8 mouse cellular contexts compared by ENCODE assay signal in genomic region chr10:41682546-41683393, GRCm38 (mm10). TPM values are rescaled to one million over a fixed set of nuclear protein-coding genes. Genes with fewer than 3 reads are reported as not detected.
A peak's percentile ranks its signal among the peaks of the same experiment; 100 is the strongest.
DNase-seq lines count a peak whose midpoint lies in the region; ATAC-seq lines count a peak whose summit lies in the region.

No protein-coding gene starts in this region.

- DNase-seq in 3T3-L1 (ENCODE audit: low read depth, low spot score), result peak; percentile 94
- DNase-seq in adrenal gland, adult 2 months, result peak; percentile 81
- DNase-seq in embryo, embryonic 11 days, result peak; percentile 79
- DNase-seq in gastrocnemius, postnatal 4 days (ENCODE audit: low spot score in 2 of 2), result peak; percentile 67 to 80
- peak; percentile 93 for DNase-seq in kidney, adult 9 months
- DNase-seq in natural killer cell, adult 2 months (ENCODE audit: low spot score in 2 of 2), result peak; percentile 77 to 86

- WGBS in limb, embryonic 15.5 days, result 42% methylated on average over 16 of the region's 16 CpGs
- WGBS in stomach, embryonic 15.5 days, result 29% methylated on average over 16 of the region's 16 CpGs

- ATAC-seq in limb, embryonic 15.5 days (ENCODE audit: insufficient number of reproducible peaks, low FRiP score, low TSS enrichment, low read depth), result peak; percentile 52; the same call in 1 of the 2 replicates
- 0 out of 2 replicates have a peak, but pooled peaks have one; percentile 45 for ATAC-seq in stomach, embryonic 15.5 days (ENCODE audit: insufficient read depth, low FRiP score, low read depth)

- no peaks in the 10 kb centered on the region for H3K36me3 ChIP-seq in limb, embryonic 15.5 days
- H3K36me3 ChIP-seq in stomach, embryonic 15.5 days, result no peaks in the 10 kb centered on the region

- no peaks in the 10 kb centered on the region for H3K9me3 ChIP-seq in limb, embryonic 15.5 days
- H3K9me3 ChIP-seq in stomach, embryonic 15.5 days, result no peaks in the 10 kb centered on the region

- no peak overlapping the region for H3K4me3 ChIP-seq in limb, embryonic 15.5 days
- H3K4me3 ChIP-seq in stomach, embryonic 15.5 days (replicated peaks), result no peak overlapping the region

- H3K4me2 ChIP-seq in limb, embryonic 15.5 days, result no peak overlapping the region
- H3K4me2 ChIP-seq in stomach, embryonic 15.5 days, result no peak overlapping the region

- peaks cover 11% of the 10 kb centered on the region for H3K4me1 ChIP-seq in limb, embryonic 15.5 days
- peaks cover 6% of the 10 kb centered on the region for H3K4me1 ChIP-seq in stomach, embryonic 15.5 days

- H3K9ac ChIP-seq in limb, embryonic 15.5 days, result no peak overlapping the region
- H3K9ac ChIP-seq in stomach, embryonic 15.5 days, result no peak overlapping the region

- no peak overlapping the region for H3K27ac ChIP-seq in limb, embryonic 15.5 days
- H3K27ac ChIP-seq in stomach, embryonic 15.5 days, result no peak overlapping the region

- no peaks in the 10 kb centered on the region for H3K27me3 ChIP-seq in limb, embryonic 15.5 days
- no peaks in the 10 kb centered on the region; the same call in 1 of the 2 replicates for H3K27me3 ChIP-seq in stomach, embryonic 15.5 days (replicated peaks)

RNA-seq across cellular contexts. Expression of gene Ccdc162, which starts 33.7 kb away (rescaled TPM):
- under 1 TPM; 0.23 to 0.24 TPM for total RNA-seq in adrenal gland, adult 2 months (2021)
- polyA plus RNA-seq in adrenal gland, adult 2 months (2012; rRNA removed), result 0.25 and 0.44 TPM in 2 replicates
- 1 to 10 TPM; 2.6 to 3.4 TPM for total RNA-seq in gastrocnemius, postnatal 4 days (2021)
- 1.1 and 1.3 TPM in 2 replicates for polyA plus RNA-seq in limb, embryonic 15.5 days (2015; fragmentation: Nextera tagmentation; extraction: Ambion mirVana)
- 0.96 and 1.0 TPM in 2 replicates for polyA plus RNA-seq in stomach, embryonic 15.5 days (2015; fragmentation: Nextera tagmentation; extraction: Ambion mirVana)
